Mouse (Mus musculus): Measurements from ENCODE around the gene Dhdh. TPM values are rescaled to one million over a fixed set of nuclear protein-coding genes. Genes with fewer than 3 reads are reported as not detected.
"Not testable (repeated sequence)": the region's sequence is repeated elsewhere in the genome, so short reads cannot be mapped to it uniquely, and the experiment has no call there.

The Dhdh gene
- polyA plus RNA-seq, 1 experiment from 2014 or later: 2.9 TPM

- not testable (repeated sequence) for H3K36me3 ChIP-seq (ENCODE audit: control insufficient read depth, insufficient read depth, low read length); ATAC-seq (ENCODE audit: insufficient read depth, low FRiP score, low TSS enrichment); H3K9ac ChIP-seq (ENCODE audit: low read length); H3K27me3 ChIP-seq (ENCODE audit: control insufficient read depth, insufficient read depth, low read length); H3K4me3 ChIP-seq (ENCODE audit: low read depth, low read length); H3K27ac ChIP-seq (ENCODE audit: low read depth, low read length); DNase-seq (ENCODE audit: low spot score); H3K4me1 ChIP-seq (ENCODE audit: control insufficient read depth, insufficient read depth, low read length); H3K9me3 ChIP-seq (ENCODE audit: control insufficient read depth, low read length); H3K4me2 ChIP-seq (ENCODE audit: low read depth)
- 78% methylated on average over 5 of the region's 5 CpGs for WGBS
Measured at GRCm38 (mm10) chr7:45516846-45517245, 28.2 kb upstream of the Dhdh start.

- DNase-seq (ENCODE audit: low spot score) (no peak), ATAC-seq (ENCODE audit: insufficient read depth, low FRiP score, low TSS enrichment) (no peak)
- Histone ChIP-seq H3K27ac (ENCODE audit: low read depth, low read length) (no peak overlapping the region), H3K4me1 (ENCODE audit: control insufficient read depth, insufficient read depth, low read length) (no peaks in the 10 kb centered on the region), H3K4me2 (ENCODE audit: low read depth) (0 out of 2 replicates have a peak overlapping the region, but pooled peaks have one; percentile 7), H3K9ac (ENCODE audit: low read length) (no peak overlapping the region), H3K36me3 (ENCODE audit: control insufficient read depth, insufficient read depth, low read length) (no peaks in the 10 kb centered on the region), H3K27me3 (ENCODE audit: control insufficient read depth, insufficient read depth, low read length) (no peaks in the 10 kb centered on the region), H3K4me3 (ENCODE audit: low read depth, low read length) (no peak overlapping the region), H3K9me3 (ENCODE audit: control insufficient read depth, low read length) (no peaks in the 10 kb centered on the region)
- 26% methylated on average over 16 of the region's 16 CpGs for WGBS
Measured at GRCm38 (mm10) chr7:45515436-45515835, 26.8 kb upstream of the Dhdh start.

DNA sequence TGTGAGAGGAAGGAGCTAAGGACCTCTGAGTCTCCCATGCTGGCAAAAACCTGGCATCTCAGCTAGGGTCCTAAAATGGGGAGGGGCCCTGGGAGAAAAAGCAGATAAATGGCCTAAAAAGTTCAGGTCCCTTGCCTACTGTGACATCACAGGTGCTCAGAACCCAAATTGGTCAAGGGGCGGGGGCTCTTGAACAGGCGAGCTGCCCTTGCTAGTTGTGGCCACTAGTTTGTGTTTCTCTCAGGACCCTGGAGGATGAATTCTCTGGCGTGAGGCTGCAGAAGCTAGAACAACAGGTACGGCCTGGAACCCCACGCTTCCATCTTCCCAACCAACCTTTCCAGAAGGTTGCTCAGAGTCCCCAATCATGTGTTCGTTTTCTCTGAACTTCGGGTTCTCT lies 25.8 kb upstream of the Dhdh start:
- Histone ChIP-seq H3K36me3 (ENCODE audit: control insufficient read depth, insufficient read depth, low read length) (no peaks in the 10 kb centered on the region), H3K9me3 (ENCODE audit: control insufficient read depth, low read length) (no peaks in the 10 kb centered on the region), H3K9ac (ENCODE audit: low read length) (no peak overlapping the region), H3K27me3 (ENCODE audit: control insufficient read depth, insufficient read depth, low read length) (no peaks in the 10 kb centered on the region), H3K27ac (ENCODE audit: low read depth, low read length) (no peak overlapping the region), H3K4me2 (ENCODE audit: low read depth) (no peak overlapping the region), H3K4me1 (ENCODE audit: control insufficient read depth, insufficient read depth, low read length) (peaks cover 3% of the 10 kb centered on the region; the same call in 1 of the 2 replicates), H3K4me3 (ENCODE audit: low read depth, low read length) (no peak overlapping the region)
- WGBS: 82% methylated on average over 7 of the region's 7 CpGs
- ATAC-seq (ENCODE audit: insufficient read depth, low FRiP score, low TSS enrichment) (no peak), DNase-seq (ENCODE audit: low spot score) (no peak)

- ATAC-seq (ENCODE audit: insufficient read depth, low FRiP score, low TSS enrichment) (peak; percentile 81), DNase-seq (ENCODE audit: low spot score) (peak; percentile 94)
- no peaks in the 10 kb centered on the region for H3K36me3 ChIP-seq (ENCODE audit: control insufficient read depth, insufficient read depth, low read length)
- H3K4me3 ChIP-seq (ENCODE audit: low read depth, low read length): peak within 1 kb of the TSS; percentile 52
- peak within 1 kb of the TSS; percentile 78 for H3K27ac ChIP-seq (ENCODE audit: low read depth, low read length)
- H3K27me3 ChIP-seq (ENCODE audit: control insufficient read depth, insufficient read depth, low read length): no peaks in the 10 kb centered on the region
- no peaks in the 10 kb centered on the region for H3K9me3 ChIP-seq (ENCODE audit: control insufficient read depth, low read length)
- H3K4me2 ChIP-seq (ENCODE audit: low read depth): peak within 1 kb of the TSS; percentile 55
- WGBS: under 1% methylated on average over 44 of the region's 44 CpGs
- peaks cover 6% of the 10 kb centered on the region; the same call in 1 of the 2 replicates for H3K4me1 ChIP-seq (ENCODE audit: control insufficient read depth, insufficient read depth, low read length)
- H3K9ac ChIP-seq (ENCODE audit: low read length): peak within 1 kb of the TSS; percentile 53
Measured at GRCm38 (mm10) chr7:45509912-45510787, 21.5 kb upstream of the Dhdh start, which contains the start of gene Nucb1. TSS of gene Nucb1 (minus strand) at chr7:45510406.

DNA sequence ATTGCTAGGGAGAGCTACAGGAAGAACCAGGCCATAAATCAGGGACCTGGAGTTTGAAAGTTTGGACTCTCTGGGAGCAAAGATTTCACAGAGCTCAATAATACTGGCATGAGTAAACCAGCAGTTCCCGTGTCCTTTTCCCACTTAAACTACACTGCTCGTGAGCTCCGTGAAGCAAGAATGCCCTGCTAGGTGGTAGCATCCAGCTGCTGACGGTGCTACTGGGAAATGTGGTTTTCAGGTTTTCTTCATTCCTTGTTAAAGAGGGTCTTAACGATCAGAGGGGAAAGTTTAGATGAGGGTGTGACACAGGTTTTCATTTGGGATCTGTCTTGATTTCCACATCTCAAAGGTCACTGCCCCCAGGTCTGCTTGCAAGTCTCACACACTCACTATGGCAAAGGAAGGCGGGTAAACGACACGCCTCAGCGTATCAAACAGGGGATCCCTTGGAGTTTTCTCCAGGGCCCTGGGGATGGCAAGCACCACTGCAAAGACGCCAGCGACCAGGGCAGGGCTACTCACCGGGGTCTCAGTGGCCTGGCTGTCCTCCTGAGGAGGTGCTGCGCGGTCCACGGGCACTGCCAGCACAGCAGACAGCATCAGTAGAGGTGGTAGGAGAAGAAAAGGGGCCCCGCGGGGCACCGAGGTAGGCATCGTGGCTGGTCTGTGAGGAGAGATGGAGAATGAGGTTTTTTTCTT lies 20.7 kb upstream of the Dhdh start:
- ATAC-seq (ENCODE audit: insufficient read depth, low FRiP score, low TSS enrichment) (no peak), DNase-seq (ENCODE audit: low spot score) (no peak)
- Histone ChIP-seq H3K27ac (ENCODE audit: low read depth, low read length) (no peak overlapping the region), H3K4me1 (ENCODE audit: control insufficient read depth, insufficient read depth, low read length) (peaks cover 6% of the 10 kb centered on the region; the same call in 1 of the 2 replicates), H3K4me2 (ENCODE audit: low read depth) (peak overlapping the region; percentile 55), H3K9ac (ENCODE audit: low read length) (peak overlapping the region; percentile 53), H3K36me3 (ENCODE audit: control insufficient read depth, insufficient read depth, low read length) (no peaks in the 10 kb centered on the region), H3K27me3 (ENCODE audit: control insufficient read depth, insufficient read depth, low read length) (no peaks in the 10 kb centered on the region), H3K9me3 (ENCODE audit: control insufficient read depth, low read length) (no peaks in the 10 kb centered on the region), H3K4me3 (ENCODE audit: low read depth, low read length) (peak overlapping the region; percentile 52)
- 37% methylated on average over 19 of the region's 19 CpGs for WGBS

- no peak overlapping the region for H3K9ac ChIP-seq (ENCODE audit: low read length)
- H3K4me3 ChIP-seq (ENCODE audit: low read depth, low read length): no peak overlapping the region
- 94% methylated on average over 6 of the region's 6 CpGs for WGBS
- no peaks in the 10 kb centered on the region for H3K27me3 ChIP-seq (ENCODE audit: control insufficient read depth, insufficient read depth, low read length)
- H3K4me2 ChIP-seq (ENCODE audit: low read depth): no peak overlapping the region
- DNase-seq (ENCODE audit: low spot score) (no peak), ATAC-seq (ENCODE audit: insufficient read depth, low FRiP score, low TSS enrichment) (no peak)
- peaks cover 6% of the 10 kb centered on the region; the same call in 1 of the 2 replicates for H3K4me1 ChIP-seq (ENCODE audit: control insufficient read depth, insufficient read depth, low read length)
- no peaks in the 10 kb centered on the region for H3K36me3 ChIP-seq (ENCODE audit: control insufficient read depth, insufficient read depth, low read length)
- no peak overlapping the region for H3K27ac ChIP-seq (ENCODE audit: low read depth, low read length)
- no peaks in the 10 kb centered on the region for H3K9me3 ChIP-seq (ENCODE audit: control insufficient read depth, low read length)
Measured at GRCm38 (mm10) chr7:45508561-45508960, 20.0 kb upstream of the Dhdh start.

- Histone ChIP-seq H3K4me1 (ENCODE audit: control insufficient read depth, insufficient read depth, low read length) (peaks cover 6% of the 10 kb centered on the region; the same call in 1 of the 2 replicates), H3K36me3 (ENCODE audit: control insufficient read depth, insufficient read depth, low read length) (no peaks in the 10 kb centered on the region), H3K27ac (ENCODE audit: low read depth, low read length) (no peak overlapping the region), H3K9ac (ENCODE audit: low read length) (no peak overlapping the region), H3K4me3 (ENCODE audit: low read depth, low read length) (no peak overlapping the region), H3K4me2 (ENCODE audit: low read depth) (no peak overlapping the region), H3K27me3 (ENCODE audit: control insufficient read depth, insufficient read depth, low read length) (no peaks in the 10 kb centered on the region), H3K9me3 (ENCODE audit: control insufficient read depth, low read length) (no peaks in the 10 kb centered on the region)
- ATAC-seq (ENCODE audit: insufficient read depth, low FRiP score, low TSS enrichment): no peak
- DNase-seq (ENCODE audit: low spot score): no peak
- 93% methylated on average over 6 of the region's 6 CpGs for WGBS
Measured at GRCm38 (mm10) chr7:45507583-45507982, 19.0 kb upstream of the Dhdh start.

GRCm38 (mm10) chr7:45498427-45498826 lies 9.8 kb upstream of the Dhdh start:
- no peak for ATAC-seq (ENCODE audit: insufficient read depth, low FRiP score, low TSS enrichment)
- no peaks in the 10 kb centered on the region for H3K4me1 ChIP-seq (ENCODE audit: control insufficient read depth, insufficient read depth, low read length)
- H3K4me3 ChIP-seq (ENCODE audit: low read depth, low read length): no peak overlapping the region
- WGBS: 92% methylated on average over 6 of the region's 6 CpGs
- H3K27ac ChIP-seq (ENCODE audit: low read depth, low read length): no peak overlapping the region
- H3K9ac ChIP-seq (ENCODE audit: low read length): no peak overlapping the region
- no peaks in the 10 kb centered on the region for H3K9me3 ChIP-seq (ENCODE audit: control insufficient read depth, low read length)
- H3K27me3 ChIP-seq (ENCODE audit: control insufficient read depth, insufficient read depth, low read length): no peaks in the 10 kb centered on the region
- no peak for DNase-seq (ENCODE audit: low spot score)
- no peak overlapping the region for H3K4me2 ChIP-seq (ENCODE audit: low read depth)
- peaks cover 6% of the 10 kb centered on the region; the same call in 1 of the 2 replicates for H3K36me3 ChIP-seq (ENCODE audit: control insufficient read depth, insufficient read depth, low read length)

Measured in neural tube, embryonic 11.5 days (tissue).